Mouse (Mus musculus) forebrain, postnatal 0 days (tissue): Measurements from ENCODE around the gene Inpp5b. TPM values are rescaled to one million over a fixed set of nuclear protein-coding genes. Genes with fewer than 3 reads are reported as not detected.

ENCODE experiments used
- ATAC-seq: fragments of 200-750 bp; cut with Nextera tagmentation; 2 replicates; pipeline ENCODE4 v1.8.0; 2017; ENCODE audit warnings: mild to moderate bottlenecking, moderate library complexity
- DNase-seq: peaks from one replicate; pipeline ENCODE4 v3.0.0-alpha.2; 2015
- H3K27ac ChIP-seq: fragments of 300-500 bp; sonication (generic); 2 replicates; pipeline ENCODE4 v1.5.1; 2014; ENCODE audit warnings: low read depth, mild to moderate bottlenecking, antibody characterized with exemption, low read length, moderate library complexity, mixed read lengths
- H3K27me3 ChIP-seq: fragments of 300-500 bp; sonication (generic); 2 replicates; pipeline ENCODE4 v1.6.1; 2014; ENCODE audit warnings: mild to moderate bottlenecking, low read length, mixed read lengths; ENCODE audit not compliant: insufficient read depth
- H3K36me3 ChIP-seq: fragments of 300-500 bp; sonication (generic); 2 replicates; pipeline ENCODE4 v1.6.1; 2014; ENCODE audit warnings: mild to moderate bottlenecking, moderate library complexity; ENCODE audit not compliant: insufficient read depth
- H3K4me1 ChIP-seq: fragments of 300-500 bp; sonication (generic); 2 replicates; pipeline ENCODE4 v1.6.1; 2014; ENCODE audit warnings: antibody characterized with exemption; ENCODE audit not compliant: insufficient read depth
- H3K4me2 ChIP-seq: fragments of 300-500 bp; sonication (generic); 2 replicates; pipeline ENCODE4 v1.6.1; 2014; ENCODE audit warnings: low read depth, mild to moderate bottlenecking, moderate library complexity
- H3K4me3 ChIP-seq: fragments of 300-500 bp; sonication (generic); 2 replicates; pipeline ENCODE4 v1.5.1; 2014; ENCODE audit warnings: low read depth, low read length, mixed read lengths
- H3K9ac ChIP-seq: fragments of 300-500 bp; sonication (generic); 2 replicates; pipeline ENCODE4 v1.6.1; 2014; ENCODE audit warnings: mild to moderate bottlenecking
- H3K9me3 ChIP-seq: fragments of 300-500 bp; sonication (generic); 2 replicates; pipeline ENCODE4 v1.6.1; 2016; ENCODE audit warnings: low read length
- CTCF ChIP-seq: sonication (generic); IDR thresholded peaks from 2 replicates; pipeline ENCODE4 v1.5.1; 2016; ENCODE audit warnings: antibody characterized with exemption, control low read depth, low read depth
- WGBS: fragments of 180-500 bp; shearing (Covaris S2); extraction: QIAGEN DNeasy Blood & Tissue Kit; methylation state at CpG from one replicate; pipeline ENCODE4 v1.1.7; 2014; 5-methylcytosine and 5-hydroxymethylcytosine counted together
- polyA plus RNA-seq: library from polyadenylated mRNA; unstranded; fragments of >200 nt; fragmentation: Nextera tagmentation; extraction: Ambion mirVana; gene quantifications from 2 replicates; pipeline ENCODE4 v1.2.1, GENCODE M21; 2015
- total RNA-seq: library from RNA; depleted of rRNA; stranded (reverse); fragments of >200 nt; gene quantifications from 2 replicates; pipeline ENCODE4 v1.2.3, GENCODE M21; 2014; rRNA removed

Inpp5b gene
- total RNA-seq, result 17.9 and 21.7 TPM in 2 replicates
- 8.0 and 11.2 TPM in 2 replicates for polyA plus RNA-seq

- H3K4me2 ChIP-seq, result peak within 1 kb of the TSS; percentile 70
- peak within 1 kb of the TSS; percentile 65 for H3K9ac ChIP-seq
- no peaks in the 10 kb centered on the region for H3K9me3 ChIP-seq
- peaks cover 9% of the 10 kb centered on the region; the same call in 1 of the 2 replicates for H3K4me1 ChIP-seq
- H3K4me3 ChIP-seq, result peak within 1 kb of the TSS; percentile 65
- peak within 1 kb of the TSS; percentile 58 for H3K27ac ChIP-seq
- H3K36me3 ChIP-seq, result peaks cover 15% of the 10 kb centered on the region
- no peak; the same call in 1 of the 2 replicates for TF ChIP-seq CTCF
- peak; percentile 78 for DNase-seq
- no peaks in the 10 kb centered on the region for H3K27me3 ChIP-seq
- ATAC-seq, result peak; percentile 91
- 21% methylated on average over 25 of the region's 25 CpGs for WGBS
These were observed at the start of gene Inpp5b for GRCm38 (mm10) chr4:124741376-124742343. Gene Inpp5b, plus strand, starts transcription at chr4:124741850.

- ATAC-seq (no peak), DNase-seq (no peak)
- Histone ChIP-seq H3K4me2 (peak overlapping the region; percentile 74), H3K27ac (no peak overlapping the region), H3K36me3 (0 out of 2 replicates have a peak, but pooled peaks cover 7% of the 10 kb centered on the region), H3K27me3 (no peaks in the 10 kb centered on the region; the same call in 1 of the 2 replicates), H3K4me3 (peak overlapping the region; percentile 77), H3K4me1 (0 out of 2 replicates have a peak, but pooled peaks cover 7% of the 10 kb centered on the region), H3K9me3 (no peaks in the 10 kb centered on the region), H3K9ac (peak overlapping the region; percentile 85)
- TF ChIP-seq CTCF, result no peak
- 67% methylated on average over 3 of the region's 3 CpGs for whole genome bisulfite sequencing
These were observed 49.2 kb upstream of the Inpp5b start for GRCm38 (mm10) chr4:124692416-124692861.

GRCm38 (mm10) chr4:124693135-124693894 is 48.3 kb upstream of the Inpp5b start, which contains the start of gene Utp11:
Gene Utp11, minus strand, starts transcription at chr4:124693600.
- Histone ChIP-seq H3K9me3 (no peaks in the 10 kb centered on the region), H3K27me3 (no peaks in the 10 kb centered on the region; the same call in 1 of the 2 replicates), H3K36me3 (0 out of 2 replicates have a peak, but pooled peaks cover 5% of the 10 kb centered on the region), H3K4me3 (peak within 1 kb of the TSS; percentile 77), H3K9ac (peak within 1 kb of the TSS; percentile 85), H3K4me1 (0 out of 2 replicates have a peak, but pooled peaks cover 7% of the 10 kb centered on the region), H3K27ac (peak within 1 kb of the TSS; percentile 74), H3K4me2 (peak within 1 kb of the TSS; percentile 74)
- DNase-seq (peak; percentile 91), ATAC-seq (peak; percentile 100)
- no peak for TF ChIP-seq CTCF
- 1% methylated on average over 43 of the region's 43 CpGs for WGBS

- TF ChIP-seq CTCF, result no peak
- no peak overlapping the region for H3K27ac ChIP-seq
- no peaks in the 10 kb centered on the region; the same call in 1 of the 2 replicates for H3K27me3 ChIP-seq
- DNase-seq (no peak), ATAC-seq (no peak)
- H3K4me2 ChIP-seq, result no peak overlapping the region
- H3K9ac ChIP-seq, result no peak overlapping the region
- H3K4me3 ChIP-seq, result no peak overlapping the region
- H3K36me3 ChIP-seq, result 0 out of 2 replicates have a peak, but pooled peaks cover 5% of the 10 kb centered on the region
- 0 out of 2 replicates have a peak, but pooled peaks cover 7% of the 10 kb centered on the region for H3K4me1 ChIP-seq
- no peaks in the 10 kb centered on the region for H3K9me3 ChIP-seq
- WGBS, result 92% methylated on average over 2 of the region's 2 CpGs
These were observed 47.1 kb upstream of the Inpp5b start for GRCm38 (mm10) chr4:124694572-124694971.

GRCm38 (mm10) chr4:124695786-124696516 is 45.7 kb upstream of the Inpp5b start:
- Histone ChIP-seq H3K4me2 (no peak overlapping the region), H3K27me3 (no peaks in the 10 kb centered on the region; the same call in 1 of the 2 replicates), H3K27ac (no peak overlapping the region), H3K4me1 (0 out of 2 replicates have a peak, but pooled peaks cover 7% of the 10 kb centered on the region), H3K9me3 (no peaks in the 10 kb centered on the region), H3K9ac (no peak overlapping the region), H3K4me3 (no peak overlapping the region), H3K36me3 (0 out of 2 replicates have a peak, but pooled peaks cover 5% of the 10 kb centered on the region)
- TF ChIP-seq CTCF, result no peak
- ATAC-seq (no peak), DNase-seq (no peak)
- 17% methylated on average over 18 of the region's 18 CpGs for WGBS

- Histone ChIP-seq H3K27me3 (no peaks in the 10 kb centered on the region; the same call in 1 of the 2 replicates), H3K4me2 (peak overlapping the region; percentile 95; the same call in 1 of the 2 replicates), H3K36me3 (no peaks in the 10 kb centered on the region), H3K4me3 (peak overlapping the region; percentile 55), H3K9ac (no peak overlapping the region), H3K4me1 (no peaks in the 10 kb centered on the region), H3K9me3 (no peaks in the 10 kb centered on the region), H3K27ac (no peak overlapping the region)
- WGBS, result 13% methylated on average over 6 of the region's 6 CpGs
- TF ChIP-seq CTCF, result no peak
- no peak for DNase-seq
- ATAC-seq, result no peak
These were observed 41.9 kb upstream of the Inpp5b start for GRCm38 (mm10) chr4:124699791-124700190.
